Mouse (Mus musculus): ENCODE results near the gene Slc17a9. TPM values are rescaled to one million over a fixed set of nuclear protein-coding genes. Genes with fewer than 3 reads are reported as not detected.
A peak's percentile ranks its signal among the peaks of the same experiment; 100 is the strongest.

The Slc17a9 gene
- polyA plus RNA-seq, 1 experiment from 2014 or later, result 10.8 TPM

GRCm38 (mm10) chr2:180700457-180700856 is 24.6 kb upstream of the Slc17a9 start:
- peak overlapping the region; percentile 88 for H3K4me3 ChIP-seq (ENCODE audit: low read depth, low read length)
- H3K4me2 ChIP-seq (ENCODE audit: low read depth, low read length), result peak overlapping the region; percentile 94
- WGBS (ENCODE audit: insufficient replicate concordance), result 40% methylated on average over 5 of the region's 5 CpGs
- peak overlapping the region; percentile 91 for H3K9ac ChIP-seq (ENCODE audit: low read depth, low read length)
- no peaks in the 10 kb centered on the region for H3K9me3 ChIP-seq (replicated peaks; ENCODE audit: control insufficient read depth, low read length)
- H3K36me3 ChIP-seq (ENCODE audit: control insufficient read depth, insufficient read depth), result no peaks in the 10 kb centered on the region; the same call in 1 of the 2 replicates
- no peaks in the 10 kb centered on the region for H3K27me3 ChIP-seq (ENCODE audit: control insufficient read depth, insufficient read depth, low read depth, low read length)
- ATAC-seq (ENCODE audit: low read depth), result no peak
- H3K4me1 ChIP-seq (ENCODE audit: control insufficient read depth, low read depth, low read length), result peaks cover 63% of the 10 kb centered on the region
- H3K27ac ChIP-seq (ENCODE audit: low read length), result peak overlapping the region; percentile 96

- whole genome bisulfite sequencing (ENCODE audit: insufficient replicate concordance), result 2% methylated on average over 26 of the region's 26 CpGs
- peak; percentile 48 for ATAC-seq (ENCODE audit: low read depth)
- Histone ChIP-seq H3K4me3 (ENCODE audit: low read depth, low read length) (peak overlapping the region; percentile 88), H3K9me3 (replicated peaks; ENCODE audit: control insufficient read depth, low read length) (no peaks in the 10 kb centered on the region), H3K27ac (ENCODE audit: low read length) (peak overlapping the region; percentile 96), H3K36me3 (ENCODE audit: control insufficient read depth, insufficient read depth) (peaks cover 2% of the 10 kb centered on the region; the same call in 1 of the 2 replicates), H3K9ac (ENCODE audit: low read depth, low read length) (peak overlapping the region; percentile 91), H3K4me2 (ENCODE audit: low read depth, low read length) (peak overlapping the region; percentile 94), H3K4me1 (ENCODE audit: control insufficient read depth, low read depth, low read length) (peaks cover 61% of the 10 kb centered on the region), H3K27me3 (ENCODE audit: control insufficient read depth, insufficient read depth, low read depth, low read length) (no peaks in the 10 kb centered on the region)
These were observed 23.9 kb upstream of the Slc17a9 start for GRCm38 (mm10) chr2:180701053-180701766.

GRCm38 (mm10) chr2:180701767-180702621 is 23.1 kb upstream of the Slc17a9 start:
- Histone ChIP-seq H3K4me1 (ENCODE audit: control insufficient read depth, low read depth, low read length) (peaks cover 63% of the 10 kb centered on the region), H3K27me3 (ENCODE audit: control insufficient read depth, insufficient read depth, low read depth, low read length) (no peaks in the 10 kb centered on the region), H3K4me3 (ENCODE audit: low read depth, low read length) (peak overlapping the region; percentile 88), H3K9me3 (replicated peaks; ENCODE audit: control insufficient read depth, low read length) (no peaks in the 10 kb centered on the region), H3K4me2 (ENCODE audit: low read depth, low read length) (peak overlapping the region; percentile 94), H3K9ac (ENCODE audit: low read depth, low read length) (peak overlapping the region; percentile 91), H3K27ac (ENCODE audit: low read length) (peak overlapping the region; percentile 96), H3K36me3 (ENCODE audit: control insufficient read depth, insufficient read depth) (peaks cover 4% of the 10 kb centered on the region; the same call in 1 of the 2 replicates)
- ATAC-seq (ENCODE audit: low read depth), result peak; percentile 86
- WGBS (ENCODE audit: insufficient replicate concordance), result under 1% methylated on average over 66 of the region's 66 CpGs

- WGBS (ENCODE audit: insufficient replicate concordance), result 28% methylated on average over 4 of the region's 4 CpGs
- no peaks in the 10 kb centered on the region for H3K9me3 ChIP-seq (replicated peaks; ENCODE audit: control insufficient read depth, low read length)
- H3K4me1 ChIP-seq (ENCODE audit: control insufficient read depth, low read depth, low read length), result peaks cover 69% of the 10 kb centered on the region
- no peak for ATAC-seq (ENCODE audit: low read depth)
- peaks cover 4% of the 10 kb centered on the region; the same call in 1 of the 2 replicates for H3K36me3 ChIP-seq (ENCODE audit: control insufficient read depth, insufficient read depth)
- peak overlapping the region; percentile 88 for H3K4me3 ChIP-seq (ENCODE audit: low read depth, low read length)
- peak overlapping the region; percentile 94 for H3K4me2 ChIP-seq (ENCODE audit: low read depth, low read length)
- H3K27me3 ChIP-seq (ENCODE audit: control insufficient read depth, insufficient read depth, low read depth, low read length), result no peaks in the 10 kb centered on the region
- H3K9ac ChIP-seq (ENCODE audit: low read depth, low read length), result peak overlapping the region; percentile 91
- H3K27ac ChIP-seq (ENCODE audit: low read length), result peak overlapping the region; percentile 96
These were observed 22.3 kb upstream of the Slc17a9 start for GRCm38 (mm10) chr2:180702701-180703149.

- Histone ChIP-seq H3K9me3 (replicated peaks; ENCODE audit: control insufficient read depth, low read length) (no peaks in the 10 kb centered on the region), H3K4me3 (ENCODE audit: low read depth, low read length) (0 out of 2 replicates have a peak overlapping the region, but pooled peaks have one; percentile 8), H3K36me3 (ENCODE audit: control insufficient read depth, insufficient read depth) (peaks cover 4% of the 10 kb centered on the region; the same call in 1 of the 2 replicates), H3K4me1 (ENCODE audit: control insufficient read depth, low read depth, low read length) (peaks cover 69% of the 10 kb centered on the region), H3K27me3 (ENCODE audit: control insufficient read depth, insufficient read depth, low read depth, low read length) (no peaks in the 10 kb centered on the region), H3K4me2 (ENCODE audit: low read depth, low read length) (peak overlapping the region; percentile 94), H3K27ac (ENCODE audit: low read length) (peak overlapping the region; percentile 96), H3K9ac (ENCODE audit: low read depth, low read length) (peak overlapping the region; percentile 91)
- 0 out of 2 replicates have a peak, but pooled peaks have one; percentile 9 for ATAC-seq (ENCODE audit: low read depth)
- WGBS (ENCODE audit: insufficient replicate concordance), result 34% methylated on average over 5 of the region's 5 CpGs
These were observed 21.9 kb upstream of the Slc17a9 start for GRCm38 (mm10) chr2:180703175-180703574.

- Histone ChIP-seq H3K27ac (ENCODE audit: low read length) (peak overlapping the region; percentile 96), H3K36me3 (ENCODE audit: control insufficient read depth, insufficient read depth) (peaks cover 4% of the 10 kb centered on the region; the same call in 1 of the 2 replicates), H3K4me3 (ENCODE audit: low read depth, low read length) (no peak overlapping the region), H3K9me3 (replicated peaks; ENCODE audit: control insufficient read depth, low read length) (no peaks in the 10 kb centered on the region), H3K4me1 (ENCODE audit: control insufficient read depth, low read depth, low read length) (peaks cover 69% of the 10 kb centered on the region), H3K27me3 (ENCODE audit: control insufficient read depth, insufficient read depth, low read depth, low read length) (no peaks in the 10 kb centered on the region), H3K9ac (ENCODE audit: low read depth, low read length) (peak overlapping the region; percentile 13; the same call in 1 of the 2 replicates), H3K4me2 (ENCODE audit: low read depth, low read length) (peak overlapping the region; percentile 94)
- ATAC-seq (ENCODE audit: low read depth), result no peak
- WGBS (ENCODE audit: insufficient replicate concordance), result 51% methylated on average over 3 of the region's 3 CpGs
These were observed 21.3 kb upstream of the Slc17a9 start for GRCm38 (mm10) chr2:180703645-180704359.

- ATAC-seq (ENCODE audit: low read depth), result peak; percentile 8; the same call in 1 of the 2 replicates
- 51% methylated on average over 8 of the region's 8 CpGs for WGBS (ENCODE audit: insufficient replicate concordance)
These were observed 20.5 kb upstream of the Slc17a9 start for GRCm38 (mm10) chr2:180704591-180704990.

GRCm38 (mm10) chr2:180705066-180705465 is 20.0 kb upstream of the Slc17a9 start:
- Histone ChIP-seq H3K4me2 (ENCODE audit: low read depth, low read length) (peak overlapping the region; percentile 14; the same call in 1 of the 2 replicates), H3K27me3 (ENCODE audit: control insufficient read depth, insufficient read depth, low read depth, low read length) (no peaks in the 10 kb centered on the region), H3K4me3 (ENCODE audit: low read depth, low read length) (no peak overlapping the region), H3K27ac (ENCODE audit: low read length) (peak overlapping the region; percentile 96), H3K4me1 (ENCODE audit: control insufficient read depth, low read depth, low read length) (peaks cover 58% of the 10 kb centered on the region), H3K36me3 (ENCODE audit: control insufficient read depth, insufficient read depth) (peaks cover 4% of the 10 kb centered on the region; the same call in 1 of the 2 replicates), H3K9ac (ENCODE audit: low read depth, low read length) (no peak overlapping the region), H3K9me3 (replicated peaks; ENCODE audit: control insufficient read depth, low read length) (no peaks in the 10 kb centered on the region)
- WGBS (ENCODE audit: insufficient replicate concordance), result 24% methylated on average over 3 of the region's 3 CpGs
- no peak for ATAC-seq (ENCODE audit: low read depth)

More at GRCm38 (mm10) chr2:180704591-180704990, 20.5 kb upstream of the Slc17a9 start:
- H3K4me1 ChIP-seq (ENCODE audit: control insufficient read depth, low read depth, low read length), result peaks cover 62% of the 10 kb centered on the region
- H3K4me2 ChIP-seq (ENCODE audit: low read depth, low read length), result peak overlapping the region; percentile 34; the same call in 1 of the 2 replicates
- no peak overlapping the region; the same call in 1 of the 2 replicates for H3K4me3 ChIP-seq (ENCODE audit: low read depth, low read length)
- peaks cover 4% of the 10 kb centered on the region; the same call in 1 of the 2 replicates for H3K36me3 ChIP-seq (ENCODE audit: control insufficient read depth, insufficient read depth)
- no peaks in the 10 kb centered on the region for H3K27me3 ChIP-seq (ENCODE audit: control insufficient read depth, insufficient read depth, low read depth, low read length)
- H3K27ac ChIP-seq (ENCODE audit: low read length), result peak overlapping the region; percentile 96
- H3K9me3 ChIP-seq (replicated peaks; ENCODE audit: control insufficient read depth, low read length), result no peaks in the 10 kb centered on the region
- H3K9ac ChIP-seq (ENCODE audit: low read depth, low read length), result peak overlapping the region; percentile 13; the same call in 1 of the 2 replicates
